Mouse (Mus musculus): ENCODE measurements around the gene Fgf4. TPM values are rescaled to one million over a fixed set of nuclear protein-coding genes. Genes with fewer than 3 reads are reported as not detected.

The Fgf4 gene
- polyA plus RNA-seq (2014; fragmentation: Nextera tagmentation; extraction: Ambion mirVana), result not detected in 2 replicates

DNA sequence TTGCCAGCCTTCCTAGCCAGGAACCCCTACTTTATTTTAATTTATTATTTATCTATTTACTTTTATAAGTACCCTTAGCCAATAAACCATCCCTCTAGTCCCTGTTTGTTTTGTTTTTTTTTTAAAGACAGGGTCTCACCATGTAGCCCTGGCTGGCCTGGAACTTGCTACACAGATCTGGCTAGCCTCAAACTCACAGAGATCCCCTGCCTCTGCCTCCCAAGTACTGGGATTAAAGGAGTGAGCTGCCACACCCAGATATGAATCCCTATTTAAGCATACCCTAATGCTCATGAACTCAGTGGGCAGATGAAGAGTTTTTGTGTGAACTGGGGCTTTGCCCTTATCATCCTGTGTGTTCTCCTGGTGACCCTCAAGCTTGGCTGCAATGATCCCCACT is at the start of gene Fgf4:
TSS of gene Fgf4 (plus strand) at position 301 of the 400 bp plus-strand sequence.
- Histone ChIP-seq H3K9ac (replicated peaks; ENCODE audit: low read length) (no peak within 1 kb of the TSS), H3K9me3 (ENCODE audit: control insufficient read depth, low read length) (no peaks in the 10 kb centered on the region), H3K27ac (replicated peaks; ENCODE audit: low read depth, low read length) (no peak within 1 kb of the TSS), H3K4me3 (replicated peaks; ENCODE audit: low read depth, low read length) (no peak within 1 kb of the TSS), H3K27me3 (ENCODE audit: control insufficient read depth, insufficient read depth, low read length) (no peaks in the 10 kb centered on the region), H3K36me3 (ENCODE audit: control insufficient read depth, insufficient read depth, low read length) (no peaks in the 10 kb centered on the region), H3K4me2 (ENCODE audit: low read length) (no peak within 1 kb of the TSS), H3K4me1 (ENCODE audit: control insufficient read depth, insufficient read depth, low read length) (no peaks in the 10 kb centered on the region)
- ATAC-seq (ENCODE audit: low FRiP score, low TSS enrichment) (no peak), DNase-seq (no peak)

DNA sequence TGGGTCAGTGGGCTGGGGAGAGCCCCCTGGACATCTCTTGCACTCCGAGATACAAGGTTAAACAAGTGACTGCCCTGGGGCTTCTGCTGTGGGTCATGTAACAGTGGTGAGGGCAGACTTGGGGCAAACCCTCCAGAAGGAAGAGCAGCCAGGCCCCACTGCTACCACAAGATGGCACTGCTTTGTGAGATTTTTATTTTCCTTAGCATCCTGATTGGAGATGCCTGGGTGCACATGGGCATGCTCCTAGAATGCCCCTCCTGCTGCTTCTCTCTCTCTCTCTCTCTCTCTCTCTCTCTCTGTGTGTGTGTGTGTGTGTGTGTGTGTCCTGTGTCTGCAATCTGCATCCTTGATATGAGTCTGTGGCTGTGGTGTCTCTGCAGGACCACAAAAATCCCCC is 48.7 kb upstream of the Fgf4 start:
- 44% methylated on average over 1 of the region's 1 CpGs for WGBS

GRCm38 (mm10) chr7:144807036-144807435 is 40.1 kb upstream of the Fgf4 start:
- H3K4me2 ChIP-seq (ENCODE audit: low read length), result no peak overlapping the region
- H3K27ac ChIP-seq (replicated peaks; ENCODE audit: low read depth, low read length), result no peak overlapping the region
- DNase-seq, result no peak
- no peaks in the 10 kb centered on the region for H3K36me3 ChIP-seq (ENCODE audit: control insufficient read depth, insufficient read depth, low read length)
- H3K4me3 ChIP-seq (replicated peaks; ENCODE audit: low read depth, low read length), result no peak overlapping the region
- H3K9ac ChIP-seq (replicated peaks; ENCODE audit: low read length), result no peak overlapping the region
- ATAC-seq (ENCODE audit: low FRiP score, low TSS enrichment), result no peak
- no peaks in the 10 kb centered on the region for H3K9me3 ChIP-seq (ENCODE audit: control insufficient read depth, low read length)
- H3K4me1 ChIP-seq (ENCODE audit: control insufficient read depth, insufficient read depth, low read length), result no peaks in the 10 kb centered on the region
- 68% methylated on average over 6 of the region's 6 CpGs for WGBS
- no peaks in the 10 kb centered on the region for H3K27me3 ChIP-seq (ENCODE audit: control insufficient read depth, insufficient read depth, low read length)

More for the DNA sequence above, 48.7 kb upstream of the Fgf4 start:
- Histone ChIP-seq H3K9me3 (ENCODE audit: control insufficient read depth, low read length) (no peaks in the 10 kb centered on the region), H3K27me3 (ENCODE audit: control insufficient read depth, insufficient read depth, low read length) (no peaks in the 10 kb centered on the region), H3K9ac (replicated peaks; ENCODE audit: low read length) (no peak overlapping the region), H3K36me3 (ENCODE audit: control insufficient read depth, insufficient read depth, low read length) (no peaks in the 10 kb centered on the region), H3K4me2 (ENCODE audit: low read length) (no peak overlapping the region), H3K4me1 (ENCODE audit: control insufficient read depth, insufficient read depth, low read length) (no peaks in the 10 kb centered on the region), H3K4me3 (replicated peaks; ENCODE audit: low read depth, low read length) (no peak overlapping the region), H3K27ac (replicated peaks; ENCODE audit: low read depth, low read length) (no peak overlapping the region)
- DNase-seq (peak; percentile 80), ATAC-seq (ENCODE audit: low FRiP score, low TSS enrichment) (no peak; the same call in 1 of the 2 replicates)

DNA sequence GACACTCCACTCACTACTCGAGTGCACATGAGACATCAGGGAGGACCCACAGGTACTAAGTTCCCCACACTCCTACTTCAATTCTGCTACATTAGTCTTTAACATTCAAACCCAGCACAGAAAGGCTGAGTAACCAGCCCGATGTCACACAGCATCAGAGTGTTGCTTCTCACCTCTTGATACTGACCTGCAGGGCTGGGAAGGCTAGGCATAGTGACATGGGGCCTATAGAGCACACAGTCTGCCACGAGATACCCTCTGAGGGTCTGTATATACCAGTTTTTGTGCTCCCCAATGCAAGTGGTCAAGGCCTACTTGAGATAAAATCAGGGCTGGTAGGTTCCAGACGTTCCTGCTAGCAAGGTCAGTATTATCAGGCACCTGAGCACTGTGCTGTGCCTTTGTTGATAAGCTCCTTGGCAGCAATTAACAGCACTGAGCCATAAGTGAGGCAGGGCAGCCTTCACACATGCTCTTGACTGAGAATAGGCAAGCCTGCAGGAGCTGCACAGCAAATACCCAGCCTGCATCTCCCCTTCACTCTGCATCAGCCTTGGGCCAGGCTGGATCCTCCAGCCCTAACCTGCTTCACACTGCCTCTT is 39.1 kb upstream of the Fgf4 start:
- H3K36me3 ChIP-seq (ENCODE audit: control insufficient read depth, insufficient read depth, low read length), result no peaks in the 10 kb centered on the region
- no peak overlapping the region for H3K9ac ChIP-seq (replicated peaks; ENCODE audit: low read length)
- no peaks in the 10 kb centered on the region for H3K27me3 ChIP-seq (ENCODE audit: control insufficient read depth, insufficient read depth, low read length)
- ATAC-seq (ENCODE audit: low FRiP score, low TSS enrichment) (no peak), DNase-seq (no peak)
- no peak overlapping the region for H3K4me3 ChIP-seq (replicated peaks; ENCODE audit: low read depth, low read length)
- 76% methylated on average over 4 of the region's 4 CpGs for WGBS
- H3K27ac ChIP-seq (replicated peaks; ENCODE audit: low read depth, low read length), result no peak overlapping the region
- H3K9me3 ChIP-seq (ENCODE audit: control insufficient read depth, low read length), result no peaks in the 10 kb centered on the region
- H3K4me2 ChIP-seq (ENCODE audit: low read length), result no peak overlapping the region
- no peaks in the 10 kb centered on the region for H3K4me1 ChIP-seq (ENCODE audit: control insufficient read depth, insufficient read depth, low read length)

DNA sequence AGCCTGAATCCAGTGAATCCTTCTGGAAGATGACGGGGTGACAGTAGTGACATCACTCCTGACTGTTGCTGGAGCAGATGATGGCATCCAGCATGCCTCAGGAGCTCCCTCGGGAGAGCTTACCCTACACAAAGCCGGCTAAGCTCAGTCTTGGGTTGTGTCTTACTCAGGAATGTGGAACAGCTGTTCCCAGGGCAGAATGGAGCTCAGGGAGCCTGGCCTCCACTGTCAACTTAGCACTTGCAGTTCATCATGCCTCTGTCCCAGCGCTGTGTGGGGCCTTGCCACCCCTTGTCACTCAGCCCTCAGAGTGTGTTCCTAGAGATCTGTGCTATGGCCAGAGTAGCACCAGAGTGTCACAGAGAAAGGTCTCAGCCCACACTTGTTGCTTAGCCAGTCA is 35.6 kb upstream of the Fgf4 start:
- H3K4me3 ChIP-seq (replicated peaks; ENCODE audit: low read depth, low read length), result no peak overlapping the region
- 41% methylated on average over 4 of the region's 4 CpGs for WGBS
- DNase-seq (no peak), ATAC-seq (ENCODE audit: low FRiP score, low TSS enrichment) (no peak)
- H3K4me2 ChIP-seq (ENCODE audit: low read length), result no peak overlapping the region
- H3K27me3 ChIP-seq (ENCODE audit: control insufficient read depth, insufficient read depth, low read length), result no peaks in the 10 kb centered on the region
- no peaks in the 10 kb centered on the region for H3K9me3 ChIP-seq (ENCODE audit: control insufficient read depth, low read length)
- H3K36me3 ChIP-seq (ENCODE audit: control insufficient read depth, insufficient read depth, low read length), result no peaks in the 10 kb centered on the region
- H3K4me1 ChIP-seq (ENCODE audit: control insufficient read depth, insufficient read depth, low read length), result no peaks in the 10 kb centered on the region
- no peak overlapping the region for H3K27ac ChIP-seq (replicated peaks; ENCODE audit: low read depth, low read length)
- H3K9ac ChIP-seq (replicated peaks; ENCODE audit: low read length), result no peak overlapping the region

- Histone ChIP-seq H3K27me3 (ENCODE audit: control insufficient read depth, insufficient read depth, low read length) (no peaks in the 10 kb centered on the region), H3K27ac (replicated peaks; ENCODE audit: low read depth, low read length) (no peak overlapping the region), H3K9ac (replicated peaks; ENCODE audit: low read length) (no peak overlapping the region), H3K4me1 (ENCODE audit: control insufficient read depth, insufficient read depth, low read length) (peaks cover 3% of the 10 kb centered on the region; the same call in 1 of the 2 replicates), H3K36me3 (ENCODE audit: control insufficient read depth, insufficient read depth, low read length) (no peaks in the 10 kb centered on the region), H3K4me2 (ENCODE audit: low read length) (no peak overlapping the region), H3K4me3 (replicated peaks; ENCODE audit: low read depth, low read length) (no peak overlapping the region), H3K9me3 (ENCODE audit: control insufficient read depth, low read length) (peaks cover 4% of the 10 kb centered on the region; the same call in 1 of the 2 replicates)
- no peak for DNase-seq
- 23% methylated on average over 7 of the region's 7 CpGs for WGBS
- ATAC-seq (ENCODE audit: low FRiP score, low TSS enrichment), result no peak
Observed at GRCm38 (mm10) chr7:144821901-144822300, 25.3 kb upstream of the Fgf4 start.

DNA sequence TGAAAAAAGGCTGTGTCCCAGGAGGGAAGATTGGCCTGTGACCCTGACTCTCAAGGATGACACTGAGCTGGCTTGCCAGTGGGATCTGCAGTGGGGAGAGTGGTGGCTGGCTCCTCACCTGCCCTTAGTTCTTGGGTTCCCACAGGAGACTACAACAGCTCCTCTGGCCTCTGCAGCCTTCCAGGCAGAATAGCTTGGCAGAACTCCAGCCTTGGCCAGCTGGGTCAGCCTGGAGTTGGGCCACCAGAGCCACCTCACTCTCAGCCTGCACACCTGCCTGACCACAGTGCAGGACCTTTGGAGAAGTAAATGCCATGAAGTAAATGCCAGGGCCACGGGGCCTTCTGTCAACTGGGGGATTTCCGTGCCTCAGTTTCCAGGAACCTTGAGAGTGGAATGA is 23.2 kb upstream of the Fgf4 start:
- H3K9me3 ChIP-seq (ENCODE audit: control insufficient read depth, low read length), result no peaks in the 10 kb centered on the region
- H3K4me1 ChIP-seq (ENCODE audit: control insufficient read depth, insufficient read depth, low read length), result peaks cover 3% of the 10 kb centered on the region; the same call in 1 of the 2 replicates
- DNase-seq (no peak), ATAC-seq (ENCODE audit: low FRiP score, low TSS enrichment) (no peak)
- H3K27me3 ChIP-seq (ENCODE audit: control insufficient read depth, insufficient read depth, low read length), result no peaks in the 10 kb centered on the region
- H3K9ac ChIP-seq (replicated peaks; ENCODE audit: low read length), result no peak overlapping the region
- H3K4me3 ChIP-seq (replicated peaks; ENCODE audit: low read depth, low read length), result no peak overlapping the region
- no peak overlapping the region for H3K27ac ChIP-seq (replicated peaks; ENCODE audit: low read depth, low read length)
- H3K4me2 ChIP-seq (ENCODE audit: low read length), result no peak overlapping the region
- no peaks in the 10 kb centered on the region for H3K36me3 ChIP-seq (ENCODE audit: control insufficient read depth, insufficient read depth, low read length)
- WGBS, result 92% methylated on average over 2 of the region's 2 CpGs

DNA sequence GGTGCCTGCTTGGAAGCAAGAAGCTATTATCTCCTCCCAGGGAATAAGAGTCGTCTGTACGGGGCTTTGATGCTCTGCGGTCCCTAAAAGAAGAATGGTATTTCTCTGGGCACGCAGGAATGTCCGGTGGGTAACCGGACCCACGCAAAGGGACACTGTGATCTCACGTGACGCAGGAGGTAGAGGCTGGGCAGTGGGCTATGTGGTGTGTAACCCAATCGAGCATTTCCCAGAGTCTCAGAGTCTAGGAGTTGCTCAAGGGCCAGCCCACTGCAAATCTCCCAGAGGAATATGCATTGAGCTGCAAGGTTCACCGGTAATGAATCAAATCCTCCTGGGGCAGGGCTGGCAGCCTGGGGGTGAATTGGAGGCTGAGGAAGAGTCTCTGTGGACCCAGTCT is 18.8 kb upstream of the Fgf4 start:
- no peaks in the 10 kb centered on the region for H3K27me3 ChIP-seq (ENCODE audit: control insufficient read depth, insufficient read depth, low read length)
- no peak for ATAC-seq (ENCODE audit: low FRiP score, low TSS enrichment)
- 35% methylated on average over 11 of the region's 11 CpGs for WGBS

DNA sequence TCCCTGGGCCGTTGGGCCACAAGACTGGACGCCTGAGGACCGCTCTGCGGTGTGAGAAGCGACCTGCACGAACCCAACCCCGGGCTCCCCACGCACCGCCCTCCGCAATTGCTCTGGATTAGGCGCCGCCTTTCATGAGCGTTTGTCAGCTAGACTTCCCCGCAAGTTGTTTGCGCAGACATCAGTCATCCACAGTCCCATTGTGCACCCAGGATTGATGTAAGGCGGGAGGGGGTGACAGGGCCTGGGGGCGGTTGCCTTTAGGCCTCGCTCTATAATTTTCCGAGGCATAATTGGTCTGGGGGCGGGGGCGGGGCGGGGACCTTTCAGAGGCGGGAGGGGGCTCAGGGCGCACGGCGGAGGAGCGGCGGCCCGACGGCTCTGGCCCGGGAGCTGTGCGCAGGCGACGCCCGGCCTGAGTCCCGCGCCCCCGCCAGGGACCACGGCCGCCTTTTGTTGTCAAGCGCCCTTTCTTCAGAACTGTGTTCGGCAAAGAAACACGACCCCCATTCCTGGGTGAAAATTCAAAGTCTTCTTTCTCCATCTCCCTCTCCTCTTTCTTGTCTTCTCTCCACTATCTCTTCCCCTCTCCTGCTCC is 9.2 kb upstream of the Fgf4 start, which contains the start of gene Fgf3:
TSS of gene Fgf3 (plus strand) at position 193 of the 598 bp plus-strand sequence.
- peak within 1 kb of the TSS; percentile 39 for H3K4me3 ChIP-seq (replicated peaks; ENCODE audit: low read depth, low read length)
- DNase-seq (peak; percentile 19), ATAC-seq (ENCODE audit: low FRiP score, low TSS enrichment) (no peak)
- 0 out of 2 replicates have a peak, but pooled peaks cover 3% of the 10 kb centered on the region for H3K4me1 ChIP-seq (ENCODE audit: control insufficient read depth, insufficient read depth, low read length)
- H3K27ac ChIP-seq (replicated peaks; ENCODE audit: low read depth, low read length), result peak within 1 kb of the TSS; percentile 20; the same call in 1 of the 2 replicates
- H3K9me3 ChIP-seq (ENCODE audit: control insufficient read depth, low read length), result no peaks in the 10 kb centered on the region
- H3K9ac ChIP-seq (replicated peaks; ENCODE audit: low read length), result peak within 1 kb of the TSS; percentile 40; the same call in 1 of the 2 replicates
- peak within 1 kb of the TSS; percentile 65 for H3K4me2 ChIP-seq (ENCODE audit: low read length)
- under 1% methylated on average over 39 of the region's 43 CpGs for WGBS
- H3K27me3 ChIP-seq (ENCODE audit: control insufficient read depth, insufficient read depth, low read length), result peaks cover 65% of the 10 kb centered on the region
- H3K36me3 ChIP-seq (ENCODE audit: control insufficient read depth, insufficient read depth, low read length), result no peaks in the 10 kb centered on the region

More for the DNA sequence above, 18.8 kb upstream of the Fgf4 start:
- no peak overlapping the region for H3K27ac ChIP-seq (replicated peaks; ENCODE audit: low read depth, low read length)
- DNase-seq, result no peak
- H3K4me3 ChIP-seq (replicated peaks; ENCODE audit: low read depth, low read length), result no peak overlapping the region
- no peaks in the 10 kb centered on the region for H3K9me3 ChIP-seq (ENCODE audit: control insufficient read depth, low read length)
- no peak overlapping the region for H3K9ac ChIP-seq (replicated peaks; ENCODE audit: low read length)
- no peaks in the 10 kb centered on the region for H3K36me3 ChIP-seq (ENCODE audit: control insufficient read depth, insufficient read depth, low read length)
- H3K4me1 ChIP-seq (ENCODE audit: control insufficient read depth, insufficient read depth, low read length), result peaks cover 3% of the 10 kb centered on the region; the same call in 1 of the 2 replicates
- no peak overlapping the region for H3K4me2 ChIP-seq (ENCODE audit: low read length)

All from midbrain, embryonic 14.5 days (tissue).